Mouse (Mus musculus): ENCODE data around the gene Bmp2k.

Gene Bmp2k

GRCm38 (mm10) chr5:96972474-96973130 is 24.9 kb upstream of the Bmp2k start:
- DNase-seq = no peak

- DNase-seq = no peak
Observed at GRCm38 (mm10) chr5:96973714-96974113, 23.8 kb upstream of the Bmp2k start.

GRCm38 (mm10) chr5:96974661-96975060 is 22.8 kb upstream of the Bmp2k start:
- no peak for DNase-seq

- no peak for DNase-seq
Observed at GRCm38 (mm10) chr5:96975112-96975511, 22.4 kb upstream of the Bmp2k start.

GRCm38 (mm10) chr5:96976150-96976549 is 21.3 kb upstream of the Bmp2k start:
- DNase-seq = no peak

GRCm38 (mm10) chr5:96979296-96980007 is 18.0 kb upstream of the Bmp2k start:
- no peak for DNase-seq

GRCm38 (mm10) chr5:96980008-96980634 is 17.4 kb upstream of the Bmp2k start:
- DNase-seq = peak in 1 of 2 experiments; percentile 13

GRCm38 (mm10) chr5:96981987-96982386 is 15.5 kb upstream of the Bmp2k start:
- no peak for DNase-seq

- DNase-seq = no peak
Observed at GRCm38 (mm10) chr5:96983142-96983541, 14.3 kb upstream of the Bmp2k start.

GRCm38 (mm10) chr5:96986850-96987249 is 10.6 kb upstream of the Bmp2k start:
- DNase-seq = no peak

- DNase-seq = no peak
Observed at GRCm38 (mm10) chr5:96988880-96989279, 8.6 kb upstream of the Bmp2k start.

- DNase-seq = no peak
Observed at GRCm38 (mm10) chr5:96991156-96991555, 6.3 kb upstream of the Bmp2k start.

- no peak for DNase-seq
Observed at GRCm38 (mm10) chr5:96992651-96993050, 4.8 kb upstream of the Bmp2k start.

GRCm38 (mm10) chr5:96993057-96993456 is 4.4 kb upstream of the Bmp2k start:
- DNase-seq = no peak

GRCm38 (mm10) chr5:96995791-96996190 is 1.7 kb upstream of the Bmp2k start:
- DNase-seq = no peak

- DNase-seq = no peak
Observed at GRCm38 (mm10) chr5:96996401-96997309, 834 bp upstream of the Bmp2k start.

GRCm38 (mm10) chr5:96997802-96998565 is 495 bp downstream of the Bmp2k start:
- peak; percentile 59 to 65 for DNase-seq

- no peak for DNase-seq
Observed at GRCm38 (mm10) chr5:96998566-96998907, 1.0 kb downstream of the Bmp2k start.

GRCm38 (mm10) chr5:96999601-97000000 is 2.1 kb downstream of the Bmp2k start:
- DNase-seq = no peak

- no peak for DNase-seq
Observed at GRCm38 (mm10) chr5:97000524-97000923, 3.0 kb downstream of the Bmp2k start.

- no peak for DNase-seq
Observed at GRCm38 (mm10) chr5:97001153-97001552, 3.7 kb downstream of the Bmp2k start.

GRCm38 (mm10) chr5:97001571-97001970 is 4.1 kb downstream of the Bmp2k start:
- DNase-seq = no peak

Data from cerebellum, postnatal 25 days (tissue).